Mouse (Mus musculus): ENCODE measurements at regions not wholly inside any gene's neighbourhood (a gene's known extent, or its start where the extent isn't known, plus 50 kb on each side); places are given as distances from the start of the nearest gene placed in this dataset.

- H3K27ac ChIP-seq (replicated peaks; ENCODE audit: low read depth, low read length) = no peak overlapping the region
- no peak overlapping the region for H3K4me2 ChIP-seq (replicated peaks; ENCODE audit: low read depth, low read length, severe bottlenecking)
- ATAC-seq (ENCODE audit: low FRiP score, low read depth) (no peak), DNase-seq (ENCODE audit: low spot score) (no peak)
- H3K9ac ChIP-seq (ENCODE audit: low read depth, low read length, severe bottlenecking) = no peak overlapping the region
- no peaks in the 10 kb centered on the region for H3K36me3 ChIP-seq (ENCODE audit: control insufficient read depth, insufficient read depth, low read length)
- no peaks in the 10 kb centered on the region for H3K4me1 ChIP-seq (ENCODE audit: control insufficient read depth, insufficient read depth, low read length)
- no peaks in the 10 kb centered on the region for H3K27me3 ChIP-seq (ENCODE audit: control insufficient read depth, insufficient read depth, low read length)
- no peak for TF ChIP-seq POLR2A (IDR thresholded peaks at IDR 0.05; ENCODE audit: borderline replicate concordance, extremely low read depth, insufficient read depth, insufficient read length)
- H3K9me3 ChIP-seq (ENCODE audit: control insufficient read depth, low read length) = no peaks in the 10 kb centered on the region
- WGBS = 69% methylated on average over 2 of the region's 2 CpGs
- H3K4me3 ChIP-seq (replicated peaks; ENCODE audit: low read length) = no peak overlapping the region
These were observed 69.6 kb downstream of the Cetn3 start for GRCm38 (mm10) chr13:81852309-81852978.

- H3K4me3 ChIP-seq (replicated peaks; ENCODE audit: low read length) = no peak overlapping the region
- DNase-seq (ENCODE audit: low spot score) (no peak), ATAC-seq (ENCODE audit: low FRiP score, low read depth) (no peak)
- H3K4me1 ChIP-seq (ENCODE audit: control insufficient read depth, insufficient read depth, low read length) = no peaks in the 10 kb centered on the region
- H3K27me3 ChIP-seq (ENCODE audit: control insufficient read depth, insufficient read depth, low read length) = no peaks in the 10 kb centered on the region
- no peaks in the 10 kb centered on the region for H3K9me3 ChIP-seq (ENCODE audit: control insufficient read depth, low read length)
- TF ChIP-seq POLR2A (IDR thresholded peaks at IDR 0.05; ENCODE audit: borderline replicate concordance, extremely low read depth, insufficient read depth, insufficient read length) = no peak
- H3K27ac ChIP-seq (replicated peaks; ENCODE audit: low read depth, low read length) = no peak overlapping the region
- no peak overlapping the region for H3K4me2 ChIP-seq (replicated peaks; ENCODE audit: low read depth, low read length, severe bottlenecking)
- H3K9ac ChIP-seq (ENCODE audit: low read depth, low read length, severe bottlenecking) = no peak overlapping the region
- 43% methylated on average over 4 of the region's 4 CpGs for WGBS
- H3K36me3 ChIP-seq (ENCODE audit: control insufficient read depth, insufficient read depth, low read length) = no peaks in the 10 kb centered on the region
These were observed 73.2 kb downstream of the Cetn3 start for GRCm38 (mm10) chr13:81856072-81856471.

GRCm38 (mm10) chr13:81860683-81861082 lies 77.8 kb downstream of the Cetn3 start:
- H3K4me1 ChIP-seq (ENCODE audit: control insufficient read depth, insufficient read depth, low read length) = no peaks in the 10 kb centered on the region
- no peak overlapping the region for H3K9ac ChIP-seq (ENCODE audit: low read depth, low read length, severe bottlenecking)
- H3K4me2 ChIP-seq (replicated peaks; ENCODE audit: low read depth, low read length, severe bottlenecking) = no peak overlapping the region
- ATAC-seq (ENCODE audit: low FRiP score, low read depth) = no peak
- H3K27me3 ChIP-seq (ENCODE audit: control insufficient read depth, insufficient read depth, low read length) = no peaks in the 10 kb centered on the region
- TF ChIP-seq POLR2A (IDR thresholded peaks at IDR 0.05; ENCODE audit: borderline replicate concordance, extremely low read depth, insufficient read depth, insufficient read length) = no peak
- no peak overlapping the region for H3K27ac ChIP-seq (replicated peaks; ENCODE audit: low read depth, low read length)
- H3K9me3 ChIP-seq (ENCODE audit: control insufficient read depth, low read length) = no peaks in the 10 kb centered on the region
- DNase-seq (ENCODE audit: low spot score) = no peak
- no peak overlapping the region for H3K4me3 ChIP-seq (replicated peaks; ENCODE audit: low read length)
- 78% methylated on average over 4 of the region's 4 CpGs for WGBS
- no peaks in the 10 kb centered on the region for H3K36me3 ChIP-seq (ENCODE audit: control insufficient read depth, insufficient read depth, low read length)

GRCm38 (mm10) chr13:81861886-81862600 lies 79.2 kb downstream of the Cetn3 start:
- Histone ChIP-seq H3K27me3 (ENCODE audit: control insufficient read depth, insufficient read depth, low read length) (no peaks in the 10 kb centered on the region), H3K27ac (replicated peaks; ENCODE audit: low read depth, low read length) (no peak overlapping the region), H3K4me2 (replicated peaks; ENCODE audit: low read depth, low read length, severe bottlenecking) (no peak overlapping the region), H3K9ac (ENCODE audit: low read depth, low read length, severe bottlenecking) (no peak overlapping the region), H3K4me1 (ENCODE audit: control insufficient read depth, insufficient read depth, low read length) (no peaks in the 10 kb centered on the region), H3K4me3 (replicated peaks; ENCODE audit: low read length) (no peak overlapping the region), H3K9me3 (ENCODE audit: control insufficient read depth, low read length) (no peaks in the 10 kb centered on the region), H3K36me3 (ENCODE audit: control insufficient read depth, insufficient read depth, low read length) (no peaks in the 10 kb centered on the region)
- ATAC-seq (ENCODE audit: low FRiP score, low read depth) (no peak), DNase-seq (ENCODE audit: low spot score) (no peak)
- no peak for TF ChIP-seq POLR2A (IDR thresholded peaks at IDR 0.05; ENCODE audit: borderline replicate concordance, extremely low read depth, insufficient read depth, insufficient read length)
- WGBS = 84% methylated on average over 5 of the region's 5 CpGs

GRCm38 (mm10) chr13:81871226-81871625 lies 88.3 kb downstream of the Cetn3 start:
- no peak for DNase-seq (ENCODE audit: low spot score)
- H3K27me3 ChIP-seq (ENCODE audit: control insufficient read depth, insufficient read depth, low read length) = no peaks in the 10 kb centered on the region
- H3K4me1 ChIP-seq (ENCODE audit: control insufficient read depth, insufficient read depth, low read length) = no peaks in the 10 kb centered on the region
- H3K4me3 ChIP-seq (replicated peaks; ENCODE audit: low read length) = no peak overlapping the region
- no peaks in the 10 kb centered on the region for H3K36me3 ChIP-seq (ENCODE audit: control insufficient read depth, insufficient read depth, low read length)
- no peak for TF ChIP-seq POLR2A (IDR thresholded peaks at IDR 0.05; ENCODE audit: borderline replicate concordance, extremely low read depth, insufficient read depth, insufficient read length)
- WGBS = 82% methylated on average over 9 of the region's 9 CpGs
- H3K27ac ChIP-seq (replicated peaks; ENCODE audit: low read depth, low read length) = no peak overlapping the region
- H3K4me2 ChIP-seq (replicated peaks; ENCODE audit: low read depth, low read length, severe bottlenecking) = no peak overlapping the region
- no peak overlapping the region for H3K9ac ChIP-seq (ENCODE audit: low read depth, low read length, severe bottlenecking)
- H3K9me3 ChIP-seq (ENCODE audit: control insufficient read depth, low read length) = no peaks in the 10 kb centered on the region
- no peak for ATAC-seq (ENCODE audit: low FRiP score, low read depth)
